Mouse (Mus musculus) large intestine, adult 2 months (tissue): ENCODE measurements around the gene Sidt1. TPM values are rescaled to one million over a fixed set of nuclear protein-coding genes. Genes with fewer than 3 reads are reported as not detected.

Experiments
- DNase-seq: peaks from one replicate; pipeline ENCODE4 v3.0.0-alpha.2; 2012; ENCODE audit warnings: low read depth, low spot score
- WGBS: fragments of 180-500 bp; shearing (Covaris S2); methylation state at CpG from one replicate; pipeline ENCODE4 v1.1.7; 2018; 5-methylcytosine and 5-hydroxymethylcytosine counted together
- polyA plus RNA-seq: library from polyadenylated mRNA; depleted of rRNA; stranded (reverse); fragments of >200 nt; gene quantifications from 2 replicates; pipeline ENCODE4 v1.2.3, GENCODE M21; 2012

Gene Sidt1
- polyA plus RNA-seq, 1 experiment: 9.9 TPM

- WGBS: 84% methylated on average over 3 of the region's 3 CpGs
- DNase-seq: no peak
Measured at GRCm38 (mm10) chr16:44257476-44257875, 75.5 kb downstream of the Sidt1 start.

- 68% methylated on average over 7 of the region's 7 CpGs for WGBS
- no peak for DNase-seq
Measured at GRCm38 (mm10) chr16:44254698-44255097, 78.3 kb downstream of the Sidt1 start.

GRCm38 (mm10) chr16:44253797-44254634 is 79.0 kb downstream of the Sidt1 start:
- no peak for DNase-seq
- 74% methylated on average over 7 of the region's 7 CpGs for WGBS

GRCm38 (mm10) chr16:44252735-44253134 is 80.3 kb downstream of the Sidt1 start:
- no peak for DNase-seq
- 93% methylated on average over 3 of the region's 3 CpGs for WGBS

GRCm38 (mm10) chr16:44249985-44250384 is 83.0 kb downstream of the Sidt1 start:
- 79% methylated on average over 10 of the region's 10 CpGs for WGBS
- no peak for DNase-seq

- WGBS: 77% methylated on average over 7 of the region's 7 CpGs
- DNase-seq: no peak
Measured at GRCm38 (mm10) chr16:44243323-44243722, 89.7 kb downstream of the Sidt1 start.

- DNase-seq: peak; percentile 46
- WGBS: 2% methylated on average over 1 of the region's 1 CpGs
Measured at GRCm38 (mm10) chr16:44242633-44243032, 90.4 kb downstream of the Sidt1 start.

GRCm38 (mm10) chr16:44240406-44240805 is 92.6 kb downstream of the Sidt1 start:
- no peak for DNase-seq
- WGBS: 68% methylated on average over 8 of the region's 8 CpGs

- DNase-seq: no peak
- WGBS: 16% methylated on average over 10 of the region's 10 CpGs
Measured at GRCm38 (mm10) chr16:44238835-44239263, 94.1 kb downstream of the Sidt1 start.

- WGBS: 81% methylated on average over 3 of the region's 3 CpGs
- DNase-seq: no peak
Measured at GRCm38 (mm10) chr16:44237836-44238235, 95.2 kb downstream of the Sidt1 start.

GRCm38 (mm10) chr16:44233019-44233418 is 100.0 kb downstream of the Sidt1 start:
- peak; percentile 18 for DNase-seq
- 44% methylated on average over 7 of the region's 7 CpGs for WGBS

GRCm38 (mm10) chr16:44226706-44227291 is 106.2 kb downstream of the Sidt1 start:
- DNase-seq: no peak
- WGBS: 79% methylated on average over 13 of the region's 13 CpGs

- DNase-seq: no peak
- 75% methylated on average over 6 of the region's 6 CpGs for WGBS
Measured at GRCm38 (mm10) chr16:44221463-44221862, 111.5 kb downstream of the Sidt1 start.

GRCm38 (mm10) chr16:44216417-44216816 is 116.6 kb downstream of the Sidt1 start:
- WGBS: 96% methylated on average over 7 of the region's 7 CpGs
- no peak for DNase-seq

GRCm38 (mm10) chr16:44215513-44215912 is 117.5 kb downstream of the Sidt1 start:
- WGBS: 92% methylated on average over 9 of the region's 9 CpGs
- DNase-seq: no peak

GRCm38 (mm10) chr16:44212703-44213102 is 120.3 kb downstream of the Sidt1 start:
- DNase-seq: no peak
- WGBS: 86% methylated on average over 7 of the region's 7 CpGs

- no peak for DNase-seq
- WGBS: 85% methylated on average over 1 of the region's 1 CpGs
Measured at GRCm38 (mm10) chr16:44211054-44211414, 122.0 kb downstream of the Sidt1 start.

GRCm38 (mm10) chr16:44210156-44211053 is 122.6 kb downstream of the Sidt1 start:
- WGBS: 82% methylated on average over 10 of the region's 10 CpGs

GRCm38 (mm10) chr16:44205973-44206372 is 127.0 kb downstream of the Sidt1 start:
- 85% methylated on average over 8 of the region's 8 CpGs for WGBS
- no peak for DNase-seq

More at GRCm38 (mm10) chr16:44210156-44211053, 122.6 kb downstream of the Sidt1 start:
- no peak for DNase-seq

GRCm38 (mm10) chr16:44204331-44204730 is 128.7 kb downstream of the Sidt1 start:
- no peak for DNase-seq
- 67% methylated on average over 6 of the region's 6 CpGs for WGBS
